Mouse (Mus musculus) liver, embryonic 11.5 days (tissue): ENCODE results near the gene Acvr1. TPM values are rescaled to one million over a fixed set of nuclear protein-coding genes. Genes with fewer than 3 reads are reported as not detected.

Experiments used
- ATAC-seq: fragments of 200-750 bp; cut with Nextera tagmentation; replicated peaks from 2 replicates; pipeline ENCODE4 v1.8.0; 2017; ENCODE audit warnings: moderate number of reproducible peaks, mild to moderate bottlenecking, moderate TSS enrichment, moderate library complexity; ENCODE audit not compliant: low FRiP score
- DNase-seq: peaks from one replicate; pipeline ENCODE4 v3.0.0-alpha.2; 2017; ENCODE audit warnings: low spot score
- H3K27ac ChIP-seq: fragments of 300-500 bp; sonication (generic); 2 replicates; pipeline ENCODE4 v1.5.1; 2014; ENCODE audit warnings: mild to moderate bottlenecking, low read depth, low read length, control low read depth
- H3K27me3 ChIP-seq: fragments of 300-500 bp; sonication (generic); replicated peaks from 2 replicates; pipeline ENCODE4 v1.6.1; 2014; ENCODE audit warnings: low read length, mixed read lengths; ENCODE audit not compliant: control insufficient read depth, insufficient read depth
- H3K36me3 ChIP-seq: fragments of 300-500 bp; sonication (generic); 2 replicates; pipeline ENCODE4 v1.6.1; 2014; ENCODE audit warnings: mild to moderate bottlenecking, low read length, moderate library complexity, mixed read lengths; ENCODE audit not compliant: control insufficient read depth, insufficient read depth
- H3K4me1 ChIP-seq: fragments of 300-500 bp; sonication (generic); replicated peaks from 2 replicates; pipeline ENCODE4 v1.6.1; 2014; ENCODE audit warnings: low read length, mixed read lengths; ENCODE audit not compliant: control insufficient read depth, insufficient read depth
- H3K4me2 ChIP-seq: fragments of 300-500 bp; sonication (generic); 2 replicates; pipeline ENCODE4 v1.6.1; 2014; ENCODE audit warnings: mild to moderate bottlenecking, control low read depth, moderate library complexity
- H3K4me3 ChIP-seq: fragments of 300-500 bp; sonication (generic); 2 replicates; pipeline ENCODE4 v1.5.1; 2014; ENCODE audit warnings: low read depth, low read length, control low read depth
- H3K9ac ChIP-seq: fragments of 300-500 bp; sonication (generic); 2 replicates; pipeline ENCODE4 v1.6.1; 2014; ENCODE audit warnings: low read depth, low read length, control low read depth
- H3K9me3 ChIP-seq: fragments of 300-500 bp; sonication (generic); 2 replicates; pipeline ENCODE4 v1.6.1; 2016; ENCODE audit warnings: low read length, inconsistent platforms, mixed read lengths; ENCODE audit not compliant: control insufficient read depth
- WGBS: fragments of 180-500 bp; shearing (Covaris S2); extraction: QIAGEN DNeasy Blood & Tissue Kit; methylation state at CpG from one replicate; pipeline ENCODE4 v1.1.7; 2014; 5-methylcytosine and 5-hydroxymethylcytosine counted together
- polyA plus RNA-seq: library from polyadenylated mRNA; unstranded; fragments of >200 nt; fragmentation: Nextera tagmentation; extraction: Ambion mirVana; gene quantifications from 2 replicates; pipeline ENCODE4 v1.2.1, GENCODE M21; 2014

Acvr1 gene
- polyA plus RNA-seq, 1 experiment from 2014 or later = 6.3 TPM

DNA sequence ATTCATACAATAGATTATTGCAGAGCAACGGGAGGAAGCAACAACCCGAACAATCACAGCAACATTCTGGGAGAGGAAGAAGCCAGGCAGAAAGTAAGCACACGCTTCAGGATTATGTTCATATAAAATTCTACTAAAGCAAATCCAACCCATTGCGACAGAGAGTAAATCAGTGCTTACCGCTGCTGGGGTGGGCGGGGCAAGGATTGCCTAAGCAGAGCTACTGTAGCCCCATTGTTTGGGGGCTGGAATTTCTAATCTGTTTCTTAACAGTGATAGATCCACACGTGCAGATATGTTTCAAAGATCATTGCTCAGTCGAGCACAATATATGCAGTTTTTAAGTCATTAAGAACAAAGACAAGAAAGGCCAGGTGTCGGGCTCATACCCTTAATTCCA, 149.3 kb downstream of the Acvr1 start:
- 85% methylated on average over 9 of the region's 9 CpGs for WGBS
- Histone ChIP-seq H3K4me1 (no peaks in the 10 kb centered on the region), H3K9ac (no peak overlapping the region), H3K9me3 (no peaks in the 10 kb centered on the region), H3K27ac (no peak overlapping the region), H3K4me2 (no peak overlapping the region), H3K36me3 (no peaks in the 10 kb centered on the region), H3K27me3 (no peaks in the 10 kb centered on the region), H3K4me3 (no peak overlapping the region)
- DNase-seq (no peak), ATAC-seq (no peak)

DNA sequence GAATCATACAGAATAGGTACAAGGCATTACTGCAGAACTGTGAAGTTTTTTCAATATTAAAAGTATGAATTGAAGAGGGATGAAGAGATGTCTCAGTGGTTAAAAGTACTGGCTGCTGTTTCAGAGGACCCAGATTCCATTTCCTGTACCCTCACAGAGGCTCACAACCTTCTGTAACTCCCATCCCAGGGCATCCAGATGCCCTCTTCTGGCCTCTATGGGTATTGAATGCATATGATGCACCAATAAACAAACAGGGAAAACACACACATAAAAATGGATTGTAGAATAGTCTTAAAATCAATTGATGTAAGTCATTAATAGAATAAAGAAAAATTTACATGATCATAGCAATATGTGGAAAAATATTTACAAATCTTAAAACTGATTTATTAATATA, 151.9 kb downstream of the Acvr1 start:
- Histone ChIP-seq H3K4me2 (no peak overlapping the region), H3K9me3 (no peaks in the 10 kb centered on the region), H3K4me3 (no peak overlapping the region), H3K36me3 (no peaks in the 10 kb centered on the region), H3K4me1 (no peaks in the 10 kb centered on the region), H3K27me3 (no peaks in the 10 kb centered on the region), H3K27ac (no peak overlapping the region), H3K9ac (no peak overlapping the region)
- ATAC-seq (no peak), DNase-seq (no peak)

- no peak overlapping the region for H3K27ac ChIP-seq
- H3K27me3 ChIP-seq = no peaks in the 10 kb centered on the region
- H3K36me3 ChIP-seq = no peaks in the 10 kb centered on the region
- no peak overlapping the region for H3K9ac ChIP-seq
- H3K4me2 ChIP-seq = no peak overlapping the region
- H3K4me3 ChIP-seq = no peak overlapping the region
- WGBS = 78% methylated on average over 5 of the region's 5 CpGs
- H3K9me3 ChIP-seq = no peaks in the 10 kb centered on the region
- ATAC-seq (no peak), DNase-seq (no peak)
- H3K4me1 ChIP-seq = no peaks in the 10 kb centered on the region
Measured at GRCm38 (mm10) chr2:58408926-58409634, 157.9 kb downstream of the Acvr1 start.

DNA sequence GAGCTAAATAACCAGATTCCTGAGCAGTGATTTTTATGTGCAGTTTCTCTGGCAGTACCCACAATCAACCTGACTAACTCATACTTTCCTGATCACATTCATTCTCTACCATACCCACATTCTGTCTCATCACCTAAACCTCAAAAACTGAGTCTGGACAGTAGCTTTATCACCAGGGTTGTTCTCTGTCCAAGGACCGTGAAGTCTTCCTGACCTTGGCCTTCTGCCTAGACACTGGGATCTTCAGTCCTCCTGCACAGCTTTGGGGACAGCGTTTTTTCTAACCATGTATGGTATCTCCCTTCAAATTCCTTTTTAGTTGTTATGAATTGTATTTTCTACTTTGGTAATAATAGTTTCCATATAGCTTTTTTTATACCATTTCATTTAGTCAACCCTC, 163.5 kb downstream of the Acvr1 start:
- ATAC-seq = no peak
- no peaks in the 10 kb centered on the region for H3K4me1 ChIP-seq
- no peaks in the 10 kb centered on the region for H3K9me3 ChIP-seq
- no peaks in the 10 kb centered on the region for H3K36me3 ChIP-seq
- no peak for DNase-seq
- WGBS = 84% methylated on average over 2 of the region's 2 CpGs
- no peak overlapping the region for H3K27ac ChIP-seq
- no peaks in the 10 kb centered on the region for H3K27me3 ChIP-seq
- H3K9ac ChIP-seq = no peak overlapping the region
- no peak overlapping the region for H3K4me2 ChIP-seq
- no peak overlapping the region for H3K4me3 ChIP-seq

- Histone ChIP-seq H3K4me3 (no peak overlapping the region), H3K27ac (no peak overlapping the region), H3K9me3 (no peaks in the 10 kb centered on the region), H3K36me3 (no peaks in the 10 kb centered on the region), H3K9ac (no peak overlapping the region), H3K4me1 (no peaks in the 10 kb centered on the region), H3K4me2 (no peak overlapping the region), H3K27me3 (no peaks in the 10 kb centered on the region)
- no peak for ATAC-seq
- 78% methylated on average over 7 of the region's 7 CpGs for WGBS
- DNase-seq = no peak
Measured at GRCm38 (mm10) chr2:58388601-58389000, 178.4 kb downstream of the Acvr1 start.

DNA sequence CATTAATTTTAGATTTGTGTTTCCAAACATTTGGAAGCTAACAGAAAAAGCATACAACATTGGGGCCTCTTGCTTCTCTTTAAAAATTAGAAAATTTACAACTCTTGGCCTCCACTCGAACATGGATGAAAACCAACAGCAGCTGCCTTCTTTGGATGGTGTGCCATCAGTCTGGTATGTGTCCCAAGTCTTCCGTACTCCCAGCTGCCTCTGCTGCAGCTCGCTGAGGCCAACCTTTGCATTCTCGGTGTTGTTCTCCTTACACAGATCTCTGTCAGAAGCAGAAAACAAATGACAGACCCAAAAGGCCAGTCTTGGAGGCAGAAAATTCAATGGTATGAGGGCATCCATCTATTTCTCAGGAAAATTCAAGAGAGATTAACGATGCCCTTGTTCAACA, 186.9 kb downstream of the Acvr1 start:
- H3K36me3 ChIP-seq = no peaks in the 10 kb centered on the region
- no peak overlapping the region for H3K9ac ChIP-seq
- H3K9me3 ChIP-seq = no peaks in the 10 kb centered on the region
- no peak for DNase-seq
- H3K4me2 ChIP-seq = no peak overlapping the region
- no peak overlapping the region for H3K4me3 ChIP-seq
- no peaks in the 10 kb centered on the region for H3K27me3 ChIP-seq
- ATAC-seq = no peak
- no peak overlapping the region for H3K27ac ChIP-seq
- no peaks in the 10 kb centered on the region for H3K4me1 ChIP-seq
- WGBS = 75% methylated on average over 5 of the region's 5 CpGs

- no peak overlapping the region for H3K4me2 ChIP-seq
- H3K4me3 ChIP-seq = no peak overlapping the region
- no peaks in the 10 kb centered on the region for H3K27me3 ChIP-seq
- H3K36me3 ChIP-seq = no peaks in the 10 kb centered on the region
- DNase-seq (no peak), ATAC-seq (no peak)
- H3K9me3 ChIP-seq = no peaks in the 10 kb centered on the region
- H3K9ac ChIP-seq = no peak overlapping the region
- no peak overlapping the region for H3K27ac ChIP-seq
- WGBS = 63% methylated on average over 1 of the region's 1 CpGs
- no peaks in the 10 kb centered on the region for H3K4me1 ChIP-seq
Measured at GRCm38 (mm10) chr2:58379475-58379874, 187.5 kb downstream of the Acvr1 start.

DNA sequence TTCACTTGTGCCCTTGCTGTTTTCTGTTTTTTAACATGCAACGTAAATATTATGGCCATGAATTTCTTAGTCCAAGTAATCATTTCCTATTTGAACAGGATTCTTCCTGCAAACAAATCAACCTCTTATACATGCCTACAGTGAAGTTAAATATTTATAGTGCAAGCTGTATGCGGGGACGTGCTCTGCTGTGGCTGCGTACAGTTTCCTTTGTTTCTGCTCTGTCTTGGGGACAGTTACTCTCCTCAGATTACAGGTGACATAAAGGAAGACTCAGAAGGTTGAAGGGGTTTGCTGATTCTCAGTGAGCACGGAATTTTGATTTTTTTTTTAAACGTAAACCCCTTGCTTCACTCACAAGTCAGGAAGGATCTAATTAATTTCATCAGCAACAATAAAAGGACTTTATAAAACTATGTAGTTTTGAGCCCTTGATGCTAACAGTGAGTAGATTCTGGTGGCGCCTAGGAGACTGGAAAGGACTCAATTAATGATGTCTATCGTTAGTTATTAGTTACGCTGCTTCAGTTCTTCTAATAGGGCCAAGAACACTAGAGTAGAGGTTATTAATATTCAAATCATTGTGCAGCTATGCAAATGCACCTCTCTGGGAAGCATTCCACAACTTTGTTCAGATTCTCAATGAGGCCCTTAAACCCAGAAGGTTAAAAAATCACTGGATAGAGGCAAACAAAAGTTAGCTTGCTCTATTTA, 189.4 kb downstream of the Acvr1 start:
- DNase-seq (no peak), ATAC-seq (no peak)
- Histone ChIP-seq H3K4me3 (no peak overlapping the region), H3K4me1 (no peaks in the 10 kb centered on the region), H3K27me3 (no peaks in the 10 kb centered on the region), H3K9ac (no peak overlapping the region), H3K36me3 (no peaks in the 10 kb centered on the region), H3K9me3 (no peaks in the 10 kb centered on the region), H3K4me2 (no peak overlapping the region), H3K27ac (no peak overlapping the region)
- 81% methylated on average over 9 of the region's 9 CpGs for WGBS

- no peak for ATAC-seq
- no peaks in the 10 kb centered on the region for H3K27me3 ChIP-seq
- no peak overlapping the region for H3K27ac ChIP-seq
- H3K4me2 ChIP-seq = no peak overlapping the region
- H3K4me1 ChIP-seq = no peaks in the 10 kb centered on the region
- H3K4me3 ChIP-seq = no peak overlapping the region
- 79% methylated on average over 3 of the region's 3 CpGs for WGBS
- no peak overlapping the region for H3K9ac ChIP-seq
- no peaks in the 10 kb centered on the region for H3K9me3 ChIP-seq
- DNase-seq = no peak
- no peaks in the 10 kb centered on the region for H3K36me3 ChIP-seq
Measured at GRCm38 (mm10) chr2:58366196-58366595, 200.8 kb downstream of the Acvr1 start.
